Mouse (Mus musculus): ENCODE data around the gene Rtn4rl2. TPM values are rescaled to one million over a fixed set of nuclear protein-coding genes. Genes with fewer than 3 reads are reported as not detected.

Rtn4rl2 gene
- total RNA-seq, 2 experiments from 2014 or later: 99.5 to 113 TPM

- TF ChIP-seq CTCF (IDR thresholded peaks at IDR 0.05): no peak
- intact Hi-C loops (cut with DNase I): no loop called here
- H3K4me3 ChIP-seq: no peak overlapping the region
- no peak overlapping the region for H3K27ac ChIP-seq
- no peak for DNase-seq (ENCODE audit: extremely low spot score in 1 of 2, low spot score in 2 of 2)
Observed at GRCm38 (mm10) chr2:84862231-84862630, 24.3 kb downstream of the Rtn4rl2 start.

GRCm38 (mm10) chr2:84861430-84861829 is 25.1 kb downstream of the Rtn4rl2 start:
- no peak for TF ChIP-seq CTCF (IDR thresholded peaks at IDR 0.05)
- intact Hi-C loops (cut with DNase I): no loop called here
- no peak overlapping the region for H3K4me3 ChIP-seq
- no peak for DNase-seq (ENCODE audit: extremely low spot score in 1 of 2, low spot score in 2 of 2)
- no peak overlapping the region for H3K27ac ChIP-seq

- no peak for TF ChIP-seq CTCF (IDR thresholded peaks at IDR 0.05)
- H3K4me3 ChIP-seq: no peak overlapping the region
- DNase-seq (ENCODE audit: extremely low spot score in 1 of 2, low spot score in 2 of 2): no peak
- intact Hi-C loops (cut with DNase I): no loop called here
- H3K27ac ChIP-seq: no peak overlapping the region
Observed at GRCm38 (mm10) chr2:84859991-84860780, 26.3 kb downstream of the Rtn4rl2 start.

- Histone ChIP-seq H3K4me3 (no peak overlapping the region), H3K27ac (no peak overlapping the region)
- DNase-seq (ENCODE audit: extremely low spot score in 1 of 2, low spot score in 2 of 2): no peak
- intact Hi-C loops (cut with DNase I): no loop called here
- no peak for TF ChIP-seq CTCF (IDR thresholded peaks at IDR 0.05)
Observed at GRCm38 (mm10) chr2:84858551-84858950, 28.0 kb downstream of the Rtn4rl2 start.

DNA sequence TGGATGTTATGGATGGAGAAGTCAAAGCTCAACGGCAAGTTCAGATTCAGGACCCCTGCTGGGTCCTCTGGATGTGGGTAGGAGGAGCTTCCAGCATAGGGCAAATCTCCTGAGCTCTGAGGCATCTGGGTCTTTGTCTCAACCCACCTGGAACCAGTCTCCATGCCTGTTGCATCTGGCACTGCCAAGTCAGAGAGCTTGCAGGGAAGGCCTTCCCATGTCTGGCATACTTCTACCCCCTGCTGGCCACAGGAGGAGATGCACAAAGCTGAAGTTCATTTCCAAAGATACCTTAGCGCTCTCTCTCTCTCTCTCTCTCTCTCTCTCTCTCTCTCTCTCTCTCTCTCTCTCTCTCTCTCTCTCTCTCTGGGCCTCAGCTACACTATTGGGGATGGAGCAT is 30.8 kb downstream of the Rtn4rl2 start:
- Histone ChIP-seq H3K27ac (no peak overlapping the region), H3K4me3 (no peak overlapping the region)
- TF ChIP-seq CTCF (IDR thresholded peaks at IDR 0.05): peak; percentile 68
- DNase-seq (ENCODE audit: extremely low spot score in 1 of 2, low spot score in 2 of 2): no peak
- intact Hi-C loops (cut with DNase I): loop anchor here (1.0 kb wide), 1 partner anchor 23 kb away; no protein-coding TSS in a partner anchor

DNA sequence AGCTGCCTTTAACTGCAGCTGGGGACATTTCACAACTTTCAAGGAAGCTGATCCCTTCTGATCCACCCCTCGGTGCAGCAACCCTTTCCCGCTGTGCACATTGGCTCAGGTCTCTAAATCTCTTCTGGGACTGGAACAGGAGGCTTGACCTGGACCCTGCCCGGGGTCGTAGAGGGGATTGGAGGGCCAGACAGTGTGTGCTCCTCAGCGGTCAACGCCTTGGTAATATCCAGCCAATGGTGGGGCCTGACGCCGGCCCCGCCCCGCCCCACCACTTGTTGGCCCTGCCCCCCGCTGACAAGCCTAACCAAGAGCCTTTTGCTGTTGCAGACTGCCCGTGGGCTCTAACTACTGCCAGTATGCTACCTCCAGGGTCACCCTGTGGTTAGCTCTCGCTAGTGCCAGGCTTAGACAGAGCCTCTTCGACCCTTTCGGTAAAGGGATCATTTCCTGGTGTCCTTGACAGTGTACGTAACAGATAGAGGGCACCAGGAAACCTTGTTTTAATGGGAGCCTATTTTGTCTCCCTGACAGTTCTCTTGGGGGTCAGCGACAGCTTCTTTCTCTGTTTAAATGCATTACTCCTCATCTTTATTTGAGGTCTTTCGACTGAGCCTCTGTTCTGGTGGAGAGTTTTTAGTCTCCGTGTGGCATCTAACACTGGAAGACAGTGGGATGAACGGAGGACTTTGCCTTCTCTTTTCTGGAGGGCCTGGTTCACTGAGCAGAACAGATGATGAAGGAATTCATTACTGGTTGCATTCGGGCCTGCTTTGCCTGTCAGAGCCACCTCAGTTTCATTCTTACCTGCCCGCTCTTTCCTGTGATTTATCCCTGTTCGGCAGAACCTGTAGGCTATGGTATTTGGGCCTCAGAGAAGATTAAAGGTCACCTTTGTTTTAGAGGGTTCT is 35.1 kb downstream of the Rtn4rl2 start:
- DNase-seq (ENCODE audit: extremely low spot score in 1 of 2, low spot score in 2 of 2): no peak
- no peak overlapping the region for H3K4me3 ChIP-seq
- no peak overlapping the region for H3K27ac ChIP-seq
- intact Hi-C loops (cut with DNase I): no loop called here
- no peak for TF ChIP-seq CTCF (IDR thresholded peaks at IDR 0.05)

GRCm38 (mm10) chr2:84850407-84851129 is 35.9 kb downstream of the Rtn4rl2 start:
- no peak for TF ChIP-seq CTCF (IDR thresholded peaks at IDR 0.05)
- intact Hi-C loops (cut with DNase I): no loop called here
- Histone ChIP-seq H3K27ac (no peak overlapping the region), H3K4me3 (no peak overlapping the region)
- DNase-seq (ENCODE audit: extremely low spot score in 1 of 2, low spot score in 2 of 2): no peak

- TF ChIP-seq CTCF (IDR thresholded peaks at IDR 0.05): no peak
- no peak overlapping the region for H3K4me3 ChIP-seq
- no peak overlapping the region for H3K27ac ChIP-seq
- intact Hi-C loops (cut with DNase I): loop anchor here (5.0 kb wide), 1 partner anchor 167 kb away; no protein-coding TSS in a partner anchor
- no peak for DNase-seq (ENCODE audit: extremely low spot score in 1 of 2, low spot score in 2 of 2)
Observed at GRCm38 (mm10) chr2:84845226-84845625, 41.3 kb downstream of the Rtn4rl2 start.

DNA sequence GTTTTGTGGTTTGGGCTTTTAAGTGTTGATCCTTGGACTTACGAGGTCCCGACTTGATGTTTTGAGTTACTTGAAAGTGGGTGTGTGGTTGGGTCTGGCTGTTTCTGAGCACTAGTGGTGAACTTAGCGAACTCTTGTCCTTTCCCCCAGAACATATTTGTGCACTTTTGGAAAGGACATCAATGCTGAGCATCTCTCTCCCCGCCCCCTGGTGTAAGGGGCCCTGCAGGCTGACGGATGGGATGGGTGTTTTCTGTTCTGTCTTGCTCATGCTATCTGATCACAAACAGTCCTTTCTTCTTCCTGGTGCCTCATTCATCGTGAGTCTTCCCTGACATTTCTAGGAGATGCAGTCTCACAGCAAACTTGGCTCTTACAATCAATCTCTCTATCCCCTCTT is 42.9 kb downstream of the Rtn4rl2 start:
- TF ChIP-seq CTCF (IDR thresholded peaks at IDR 0.05): no peak
- no peak overlapping the region for H3K27ac ChIP-seq
- no peak overlapping the region for H3K4me3 ChIP-seq
- intact Hi-C loops (cut with DNase I): no loop called here
- DNase-seq (ENCODE audit: extremely low spot score in 1 of 2, low spot score in 2 of 2): no peak

- Histone ChIP-seq H3K4me3 (no peak overlapping the region), H3K27ac (no peak overlapping the region)
- DNase-seq (ENCODE audit: extremely low spot score in 1 of 2, low spot score in 2 of 2): no peak
- intact Hi-C loops (cut with DNase I): no loop called here
- no peak for TF ChIP-seq CTCF (IDR thresholded peaks at IDR 0.05)
Observed at GRCm38 (mm10) chr2:84841905-84842304, 44.6 kb downstream of the Rtn4rl2 start.

DNA sequence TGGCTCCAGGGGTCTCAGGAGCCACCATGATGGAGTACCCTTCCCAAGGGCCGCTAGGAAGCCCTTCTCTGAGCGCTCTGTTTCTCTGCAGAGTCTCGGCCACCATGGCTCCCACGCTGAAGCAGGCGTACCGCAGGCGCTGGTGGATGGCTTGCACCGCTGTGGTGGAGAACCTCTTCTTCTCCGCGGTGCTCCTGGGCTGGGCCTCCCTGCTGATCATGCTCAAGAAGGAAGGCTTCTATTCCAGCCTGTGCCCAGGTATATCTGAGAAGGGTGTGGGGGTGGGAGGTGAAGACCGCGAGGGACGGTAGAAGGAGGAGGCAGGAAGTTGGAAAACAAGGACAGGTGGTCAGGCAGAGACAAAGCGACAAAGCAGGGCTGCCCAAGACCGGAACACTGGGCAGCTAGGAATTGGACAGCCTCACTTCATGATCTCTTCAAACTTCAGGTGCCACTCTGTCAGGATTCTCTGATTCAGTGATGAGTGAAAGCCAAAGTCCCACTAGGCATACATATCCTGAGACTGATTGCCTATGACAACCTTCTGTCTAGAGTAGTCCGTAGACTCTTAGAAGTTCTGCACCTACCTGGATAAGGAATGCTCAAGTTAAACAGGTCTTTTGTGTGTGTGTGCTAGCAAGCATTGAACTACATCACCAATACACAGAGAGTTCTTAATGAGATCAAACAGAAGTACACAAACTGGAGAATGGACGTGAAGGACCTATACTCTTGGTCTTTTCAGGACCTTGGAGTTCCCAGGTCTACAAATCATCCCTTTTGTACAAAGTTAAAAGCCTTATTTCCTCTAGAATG is 45.6 kb downstream of the Rtn4rl2 start:
- no peak for TF ChIP-seq CTCF (IDR thresholded peaks at IDR 0.05)
- Histone ChIP-seq H3K4me3 (peak overlapping the region; percentile 48), H3K27ac (no peak overlapping the region)
- no peak for DNase-seq (ENCODE audit: extremely low spot score in 1 of 2, low spot score in 2 of 2)
- intact Hi-C loops (cut with DNase I): no loop called here
